Mouse (Mus musculus) hindlimb bud, embryonic 11.5 days (tissue): Measurements from ENCODE around the gene Tshb.

ENCODE experiments used
- DNase-seq: peaks from one replicate; pipeline ENCODE4 v3.0.0-alpha.2; 2012; ENCODE audit warnings: low read depth, low spot score; ENCODE audit errors: extremely low spot score

Tshb gene

DNA sequence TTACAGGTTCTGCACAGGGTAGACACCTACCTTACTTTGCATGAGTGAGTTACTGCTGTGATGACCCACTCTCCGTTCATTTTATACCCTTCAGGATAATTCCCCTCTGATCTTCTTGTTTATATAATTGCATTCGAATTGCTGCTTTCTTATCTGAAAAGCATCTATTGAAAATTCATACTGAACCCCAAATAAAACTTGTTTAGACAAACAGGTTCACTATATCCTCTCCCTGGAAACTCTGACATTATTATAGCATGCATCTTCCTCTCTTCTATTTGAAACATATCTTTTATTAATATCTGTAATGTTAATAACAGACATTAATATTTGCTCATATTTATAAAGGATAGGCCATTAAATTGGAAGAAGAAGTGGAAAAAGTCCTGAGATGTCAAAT is at the start of gene Tshb:
TSS of gene Tshb (minus strand) at position 101 of the 400 bp plus-strand sequence.
- no peak for DNase-seq

DNA sequence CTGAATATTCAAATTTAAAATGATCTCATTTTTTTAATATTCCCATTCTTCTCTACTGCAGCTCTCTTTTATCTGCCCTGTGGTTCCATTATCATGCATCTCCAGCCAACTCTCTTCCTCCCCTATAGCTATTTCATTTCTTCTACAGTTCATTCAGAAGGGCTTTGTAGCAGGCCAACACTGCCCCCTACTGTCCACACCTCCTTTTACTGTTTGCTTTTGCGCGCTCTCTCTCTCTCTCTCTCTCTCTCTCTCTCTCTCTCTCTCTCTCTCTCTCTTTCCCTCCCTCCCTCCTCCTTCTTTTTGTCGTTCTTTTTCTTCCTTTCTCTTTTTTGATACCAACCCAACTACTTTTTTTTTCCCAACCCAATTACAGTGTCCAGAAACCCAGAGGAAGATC is 21.4 kb upstream of the Tshb start:
- peak; percentile 41 for DNase-seq

DNA sequence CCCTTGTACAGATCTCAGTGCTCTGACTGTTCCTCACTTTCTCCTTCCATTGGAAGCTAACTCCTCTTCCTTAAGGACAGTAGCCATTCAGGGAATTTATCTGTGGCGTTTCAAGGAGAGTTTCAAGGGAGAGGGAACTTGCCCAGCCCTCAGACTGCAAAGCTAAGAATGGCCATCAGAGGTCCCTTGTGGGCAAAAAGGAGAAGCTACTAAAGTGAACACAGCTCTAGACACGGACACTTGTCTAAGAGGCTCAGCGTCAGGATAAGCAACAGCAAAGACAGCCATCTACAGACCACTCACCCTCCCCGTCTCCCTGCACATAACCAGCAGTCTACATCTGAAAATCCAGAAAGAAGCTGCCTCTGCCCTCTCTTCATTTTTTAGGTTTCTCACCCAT is 4.9 kb upstream of the Tshb start:
- DNase-seq: no peak

DNA sequence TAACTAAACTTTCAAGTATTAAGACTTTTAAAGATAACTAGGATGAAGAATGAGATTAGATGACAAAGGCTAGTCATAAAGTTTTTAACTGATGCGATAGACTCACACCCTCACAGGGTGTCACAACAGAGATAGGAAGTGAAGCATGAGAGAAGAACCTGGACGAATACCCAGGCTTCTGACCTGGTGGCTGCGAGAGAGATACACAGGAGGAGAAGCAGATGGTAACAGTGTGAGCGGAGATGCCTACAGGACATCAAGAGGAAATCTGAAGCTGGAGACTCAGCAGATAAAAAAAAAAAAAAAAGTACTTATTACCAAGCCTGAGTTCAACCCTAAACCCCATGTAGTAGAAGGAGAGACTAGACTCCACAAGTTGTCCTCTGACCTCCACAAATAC is 9.5 kb downstream of the Tshb start:
- no peak for DNase-seq

DNA sequence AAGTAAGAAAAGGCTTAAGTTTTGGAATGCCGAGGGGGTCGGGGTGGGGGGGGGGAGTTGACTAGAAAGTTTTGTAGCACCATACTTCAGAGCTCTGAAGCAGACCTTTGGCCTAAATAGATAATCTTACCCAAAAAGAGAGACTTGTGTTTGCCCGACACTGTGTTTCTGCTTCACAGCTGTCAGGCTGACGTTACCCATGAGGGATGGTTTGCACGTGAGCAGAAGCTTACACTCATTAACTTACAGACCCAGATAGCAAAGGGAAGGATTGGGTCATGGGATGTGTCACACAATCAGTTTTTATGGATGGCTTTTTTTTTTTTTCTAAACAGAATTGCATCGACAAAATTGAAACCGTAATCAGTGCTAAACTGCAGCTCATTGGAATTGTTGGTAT is 17.7 kb downstream of the Tshb start:
- no peak for DNase-seq

DNA sequence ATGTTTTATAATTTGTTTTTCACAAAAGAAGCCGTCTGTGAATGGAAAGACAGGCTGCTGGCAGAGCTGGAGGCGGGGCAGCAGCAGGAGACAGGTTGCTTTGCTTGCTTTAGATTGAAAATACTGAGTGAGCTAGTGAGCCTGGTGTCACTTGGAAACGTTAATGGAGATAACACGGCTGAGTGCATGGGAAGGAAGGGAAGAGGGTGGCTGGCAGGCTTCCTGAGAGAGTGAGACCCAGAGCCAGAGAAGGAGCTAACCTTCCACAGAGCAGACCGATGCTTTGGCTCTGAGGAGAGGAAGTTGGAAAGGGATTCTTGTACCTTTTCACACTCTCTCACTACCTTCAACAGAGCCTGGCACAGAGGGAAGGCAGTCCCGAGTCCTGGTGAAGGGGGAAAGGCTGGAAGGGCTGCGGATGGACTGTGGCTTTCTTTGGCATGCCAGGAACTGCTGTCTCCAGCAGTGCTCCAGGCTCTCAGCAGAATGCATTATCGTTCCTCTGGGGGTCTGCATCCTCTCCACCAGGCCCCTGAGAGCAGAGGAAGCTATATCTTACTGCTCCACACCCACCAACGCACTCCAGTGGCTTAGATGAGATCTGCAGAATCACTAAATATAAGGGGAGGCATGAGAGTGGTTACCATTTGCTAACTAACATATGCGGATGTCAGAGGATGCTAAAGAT is 18.7 kb downstream of the Tshb start:
- no peak for DNase-seq

DNA sequence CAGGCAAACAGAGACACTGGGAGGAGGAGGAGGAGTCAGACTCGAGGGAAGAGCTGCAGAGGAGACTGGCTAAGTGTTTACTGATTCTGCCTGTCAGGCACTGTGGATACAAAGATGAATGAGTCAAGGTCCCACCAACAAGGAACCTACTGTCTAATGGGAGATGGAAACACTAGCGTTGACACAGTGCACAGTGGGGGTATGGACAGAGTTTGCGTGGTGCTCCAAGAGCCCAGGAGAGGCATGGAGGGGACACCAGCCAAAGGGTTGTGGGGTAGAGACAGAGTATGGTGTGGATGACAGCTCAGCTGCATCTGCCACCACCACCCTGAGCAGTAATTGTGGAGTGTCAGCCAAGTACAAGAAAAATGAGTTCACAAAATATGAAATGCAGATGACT is 20.1 kb downstream of the Tshb start:
- DNase-seq: no peak

DNA sequence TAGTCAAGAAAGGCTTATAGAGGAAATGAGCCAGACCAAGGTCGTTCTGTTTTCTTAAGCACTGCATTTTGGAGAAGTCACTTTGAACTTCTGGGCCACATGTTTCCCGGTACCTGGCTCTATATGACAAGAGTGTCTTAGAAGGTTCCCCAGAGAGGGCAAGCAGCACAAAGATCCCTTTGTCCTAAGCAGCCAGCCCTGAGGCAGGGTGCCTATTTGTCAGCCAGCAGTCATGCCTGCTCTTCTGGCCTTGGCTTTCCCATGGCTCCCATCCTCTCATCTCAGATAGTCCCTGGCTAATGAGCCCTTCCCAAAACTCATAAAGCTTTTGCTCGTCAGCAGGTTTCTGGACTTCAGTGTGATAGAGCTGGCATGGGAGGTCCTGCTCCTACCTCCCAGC is 22.3 kb downstream of the Tshb start:
- no peak for DNase-seq

DNA sequence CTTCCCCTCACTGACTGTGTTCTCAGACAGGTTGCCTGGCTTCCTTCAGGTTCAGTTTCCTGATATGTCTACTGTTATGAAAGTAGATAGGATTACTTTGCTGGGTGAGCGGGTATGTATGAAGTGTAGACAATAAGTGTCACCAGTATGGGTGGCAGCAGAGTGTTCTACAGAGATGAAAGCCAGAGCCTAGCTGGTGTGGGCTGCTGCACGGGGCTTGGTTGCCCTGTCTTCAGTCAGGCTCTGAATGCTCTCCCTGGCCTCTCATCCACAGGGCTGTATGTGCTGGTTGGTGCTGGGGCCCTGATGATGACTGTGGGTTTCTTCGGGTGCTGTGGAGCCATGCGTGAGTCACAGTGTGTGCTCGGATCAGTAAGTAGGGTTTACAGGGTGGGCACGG is 25.5 kb downstream of the Tshb start:
- no peak for DNase-seq

DNA sequence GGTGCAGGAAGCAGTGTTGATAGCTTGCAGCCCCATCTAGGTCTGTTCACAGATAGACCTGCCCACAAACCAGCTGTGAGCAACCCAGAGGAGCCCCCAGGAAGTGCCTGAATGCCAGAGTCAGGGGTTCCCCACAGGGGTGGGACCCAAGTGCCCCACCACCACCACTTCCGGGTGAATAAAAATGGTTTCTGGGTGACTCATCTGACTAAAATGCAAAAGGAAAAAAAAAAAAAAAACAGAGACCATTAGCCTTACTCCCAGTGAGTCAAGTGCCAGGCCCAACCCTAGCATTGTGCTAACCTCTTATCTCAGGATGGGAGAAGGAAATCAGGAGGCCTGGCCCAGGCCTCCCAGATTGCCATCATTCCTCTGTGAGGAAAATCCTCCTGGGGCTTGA is 26.7 kb downstream of the Tshb start:
- no peak for DNase-seq

DNA sequence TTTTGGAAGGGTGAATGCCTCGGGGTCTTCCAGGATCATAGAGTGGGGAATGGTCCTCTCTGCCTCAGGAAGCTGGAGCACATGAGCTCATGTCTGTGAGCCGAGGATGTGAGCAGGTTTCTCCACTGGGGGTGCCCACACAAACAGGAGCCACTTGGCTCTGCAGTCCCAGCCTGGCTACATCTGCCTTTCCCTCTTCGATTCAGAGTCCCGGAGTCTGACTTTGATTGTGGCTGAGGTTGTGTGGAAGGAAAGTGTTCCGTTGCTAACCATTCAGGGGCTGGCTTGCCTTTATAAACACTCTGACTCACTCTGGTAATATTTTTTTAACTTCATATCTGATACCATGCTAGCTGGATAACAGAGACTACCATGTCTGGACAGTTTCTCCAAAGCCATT is 30.1 kb downstream of the Tshb start:
- DNase-seq: no peak

DNA sequence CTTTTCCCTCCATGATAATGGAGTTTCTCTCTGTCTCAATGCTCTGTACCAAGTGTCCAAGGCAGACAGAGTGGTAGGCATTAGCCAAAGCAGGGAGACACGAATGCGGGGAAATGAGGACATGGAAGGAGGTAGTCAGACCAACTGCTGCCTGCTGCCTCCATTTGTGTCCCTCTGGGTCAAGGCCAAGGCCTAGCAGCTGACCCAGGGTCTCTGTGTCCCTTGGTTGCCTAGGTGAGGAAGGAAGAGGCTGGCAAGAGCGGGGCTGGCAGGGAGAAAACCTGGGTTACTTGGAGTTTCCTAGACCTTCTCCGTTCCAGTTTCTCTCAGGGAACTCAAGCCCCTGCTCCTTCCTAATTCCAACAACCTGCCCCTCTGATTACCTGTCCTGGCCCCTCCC is 30.5 kb downstream of the Tshb start:
- DNase-seq: no peak

DNA sequence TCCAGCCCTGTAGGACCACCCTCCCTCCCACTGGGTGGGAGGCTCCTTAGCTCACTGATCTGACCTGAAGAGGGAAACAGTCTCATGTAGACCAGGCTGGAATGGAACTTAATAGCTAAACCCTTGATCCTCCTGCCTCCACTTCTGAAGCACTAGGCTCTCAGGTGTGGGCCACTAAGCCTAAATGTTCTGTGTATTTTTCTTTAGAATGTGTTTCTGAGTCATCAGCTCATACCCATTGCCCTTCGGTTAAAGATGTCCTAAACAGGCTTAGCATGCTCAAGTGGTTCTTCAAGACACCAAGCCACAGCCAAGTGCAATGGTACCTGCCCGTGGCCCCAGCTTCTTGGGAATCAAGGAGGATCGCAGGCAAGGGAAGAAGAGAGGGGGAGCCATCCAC is 31.0 kb downstream of the Tshb start:
- no peak for DNase-seq

DNA sequence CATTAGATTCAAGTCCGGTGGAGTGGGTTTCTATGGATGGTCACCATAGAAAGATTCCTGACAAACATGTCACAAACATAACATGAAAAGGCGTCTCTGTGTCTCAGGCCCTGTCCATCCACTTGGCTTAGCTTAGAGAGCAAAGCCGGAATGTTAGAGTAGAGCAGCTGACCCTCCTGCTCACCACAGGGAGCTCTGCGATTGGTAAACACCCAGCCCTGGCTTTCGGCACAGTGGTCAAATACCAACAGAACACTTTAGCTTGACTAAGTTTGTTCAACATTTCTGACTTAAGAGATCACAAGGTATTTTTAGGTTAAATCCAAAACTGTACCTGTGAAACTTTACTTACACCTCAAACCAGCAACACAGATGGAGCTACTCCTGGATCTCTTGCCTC is 31.4 kb downstream of the Tshb start:
- no peak for DNase-seq

DNA sequence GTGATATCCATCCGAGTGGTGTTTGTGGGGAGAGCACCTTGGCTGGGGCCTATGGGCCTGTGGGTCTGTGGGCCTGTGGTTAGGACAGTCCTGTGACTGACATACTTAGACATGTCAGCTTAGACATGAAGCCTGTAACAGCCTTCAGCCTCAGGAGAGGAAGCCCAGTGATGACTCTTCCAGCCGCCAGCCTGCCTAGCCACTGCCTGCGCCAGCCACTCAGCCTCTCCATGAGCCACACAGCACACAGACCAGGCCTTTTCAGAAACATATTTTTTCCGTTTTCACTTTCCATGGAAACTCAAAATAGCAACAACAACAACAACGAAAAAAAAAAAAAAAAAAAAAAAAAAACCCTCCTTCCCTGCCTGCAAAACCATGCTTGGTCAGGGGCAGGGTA is 33.8 kb downstream of the Tshb start:
- DNase-seq: no peak

DNA sequence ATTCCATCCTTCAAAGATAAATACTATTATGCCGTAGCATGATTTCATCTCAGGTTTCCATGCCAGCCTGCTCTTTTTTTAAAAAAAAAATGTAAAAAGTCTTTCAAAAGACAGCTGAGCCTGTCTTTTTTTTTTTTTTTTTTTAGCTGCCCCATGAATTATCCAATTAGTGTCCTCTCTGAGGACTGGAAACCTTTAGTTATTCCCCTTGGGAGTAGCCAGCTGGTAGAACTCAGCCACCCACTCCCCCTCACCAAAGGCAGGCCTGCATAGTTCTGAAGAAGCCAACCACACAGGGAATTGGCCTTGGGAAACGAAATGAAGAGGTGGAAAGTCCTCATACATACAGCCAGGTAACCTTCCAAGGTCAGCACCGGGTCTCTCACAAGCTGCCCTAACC is 34.5 kb downstream of the Tshb start:
- DNase-seq: no peak

DNA sequence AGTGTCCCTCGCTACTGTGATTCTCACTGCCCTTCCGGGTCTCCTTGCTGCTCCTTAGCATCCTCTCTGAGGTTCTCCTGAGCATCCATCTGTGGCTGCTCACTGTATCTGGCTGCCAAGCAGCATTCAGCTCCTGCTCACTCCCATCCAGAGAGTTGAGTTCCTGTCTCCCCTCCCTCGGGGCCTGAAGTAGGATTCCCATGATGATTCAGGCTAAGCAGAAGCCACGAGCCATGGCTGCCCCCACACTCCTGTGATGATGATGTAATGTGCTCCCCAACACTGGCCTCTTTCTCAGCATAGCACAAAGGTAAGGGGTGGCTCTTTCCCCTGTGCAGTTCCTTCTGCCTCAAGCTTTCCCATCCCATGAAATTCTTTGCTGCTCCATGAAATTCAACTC is 36.3 kb downstream of the Tshb start:
- DNase-seq: no peak

DNA sequence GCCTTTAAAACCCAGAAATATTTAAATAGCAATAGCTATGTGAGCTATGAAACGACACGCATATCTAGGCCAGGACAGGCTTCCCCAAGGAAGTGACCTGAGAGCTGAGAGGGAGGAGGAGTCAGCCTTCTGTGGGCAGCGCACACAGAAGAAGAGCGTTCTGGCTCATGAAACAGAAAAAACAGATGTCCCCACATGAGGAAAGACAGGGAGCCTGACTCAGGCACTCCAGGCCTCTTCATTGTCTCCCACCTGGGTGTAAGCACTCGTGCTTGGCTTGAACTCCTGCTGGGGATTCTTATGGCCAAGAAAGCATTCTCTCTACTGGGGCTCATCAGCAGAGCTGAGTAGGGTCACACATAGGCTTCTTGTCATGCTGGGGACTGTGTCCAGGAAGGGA is 37.9 kb downstream of the Tshb start:
- DNase-seq: no peak

DNA sequence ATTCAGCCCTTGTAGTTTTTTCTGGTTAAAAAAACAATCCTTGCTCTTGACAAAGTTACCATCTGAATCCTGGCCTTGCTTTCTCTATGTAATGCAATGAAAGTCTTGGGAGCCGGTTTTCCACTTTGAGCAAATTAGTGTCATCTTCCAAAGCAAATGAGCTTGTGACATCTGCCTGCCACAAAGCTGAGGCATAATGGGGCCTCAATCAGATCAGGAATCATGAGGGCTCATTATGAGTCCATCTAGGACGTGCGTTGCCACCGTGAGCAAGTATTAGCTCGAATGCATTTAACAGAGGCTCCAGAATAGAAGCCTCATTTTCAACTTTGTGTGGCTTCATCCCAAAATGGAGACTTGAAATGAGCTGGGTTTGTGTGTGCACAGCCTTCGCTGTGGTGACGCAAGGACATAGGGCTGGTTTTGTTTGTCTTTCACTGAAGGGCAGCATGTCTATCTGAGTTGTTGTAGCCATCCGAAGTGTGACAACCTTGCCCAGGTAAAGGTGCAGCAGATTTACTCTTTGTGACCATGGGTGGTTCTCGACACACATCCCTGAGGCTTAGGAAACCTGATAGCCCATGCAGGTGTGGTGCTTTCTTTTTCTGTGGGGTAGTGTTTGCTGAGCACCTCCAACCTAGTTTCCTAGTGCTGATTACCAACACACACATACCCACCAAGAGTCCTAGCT is 38.6 kb downstream of the Tshb start:
- DNase-seq: no peak

DNA sequence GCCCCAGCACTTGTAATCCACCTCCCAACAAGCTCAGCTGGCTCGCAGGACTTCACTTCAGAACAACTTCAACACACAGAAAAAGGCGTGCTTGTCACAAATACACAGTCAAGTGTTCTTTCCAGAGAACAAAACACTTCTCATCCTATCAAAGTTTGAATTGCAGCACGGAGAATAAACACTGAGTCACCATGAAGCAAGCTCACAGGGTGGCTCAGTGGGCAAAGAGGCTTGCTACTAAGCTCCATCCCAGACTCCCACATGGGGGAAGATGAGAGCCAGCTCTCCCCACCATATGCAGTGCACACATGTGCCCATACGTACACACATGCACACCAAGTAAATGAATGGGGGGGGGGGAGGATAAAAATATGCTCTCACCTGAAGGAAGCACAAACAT is 39.3 kb downstream of the Tshb start:
- DNase-seq: no peak

DNA sequence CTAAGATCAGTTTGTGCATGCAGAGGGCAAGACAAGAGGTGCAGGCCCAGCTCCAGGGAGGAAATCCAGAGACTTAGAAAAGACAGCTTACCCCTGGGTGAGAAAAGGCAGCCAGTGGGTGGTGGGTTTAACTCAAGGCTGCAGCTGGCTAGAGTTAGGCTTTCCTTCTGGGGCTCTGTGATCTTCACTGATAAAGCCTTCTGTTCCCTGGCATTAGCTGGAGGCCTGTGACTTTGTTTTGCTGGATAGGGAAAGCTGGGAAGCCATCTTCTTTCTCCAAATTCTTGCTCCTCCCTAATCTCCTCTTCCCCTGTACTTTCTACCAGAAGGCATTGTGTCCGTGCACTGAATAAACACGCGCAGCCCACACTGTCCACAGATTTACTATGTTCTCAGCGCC is 39.8 kb downstream of the Tshb start:
- DNase-seq: no peak

DNA sequence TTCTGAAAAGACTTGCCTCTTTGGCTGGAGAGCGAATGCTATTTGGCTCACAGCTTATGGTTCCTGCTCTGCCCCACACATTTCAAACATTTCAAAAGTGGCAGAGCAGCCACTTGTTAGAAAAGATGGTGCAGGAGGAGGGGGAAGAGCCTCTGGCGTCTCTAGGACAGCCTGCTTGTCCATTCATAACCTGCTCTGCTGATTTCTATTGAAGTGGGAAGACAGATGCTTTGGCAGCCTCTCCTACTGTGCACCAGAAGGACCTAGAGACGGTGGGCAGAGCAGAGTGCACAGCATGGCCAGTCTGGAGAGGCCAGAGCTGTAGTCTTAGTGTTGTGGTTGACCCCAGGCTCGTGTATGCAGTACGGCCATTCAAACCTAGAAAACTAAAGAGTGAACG is 43.6 kb downstream of the Tshb start:
- no peak for DNase-seq
